Mouse (Mus musculus) thymus, adult 2 months (tissue): Measurements from ENCODE around the gene Med13. TPM values are rescaled to one million over a fixed set of nuclear protein-coding genes. Genes with fewer than 3 reads are reported as not detected.

Experiments used
- DNase-seq: peaks from one replicate; pipeline ENCODE4 v3.0.0; 2021
- H3K27ac ChIP-seq: fragments of 200-500 bp; 2 replicates; pipeline ENCODE4 v1.5.1; 2012; ENCODE audit warnings: low read length, control low read depth; ENCODE audit not compliant: control insufficient read depth, insufficient read depth
- H3K27me3 ChIP-seq: fragments of 200-500 bp; 2 replicates; pipeline ENCODE4 v1.6.1; 2012; ENCODE audit warnings: mild to moderate bottlenecking, low read length, moderate library complexity, mixed read lengths; ENCODE audit not compliant: control insufficient read depth, insufficient read depth
- H3K36me3 ChIP-seq: fragments of 200-500 bp; 2 replicates; pipeline ENCODE4 v1.6.1; 2012; ENCODE audit warnings: mild to moderate bottlenecking, low read length, moderate library complexity; ENCODE audit not compliant: control insufficient read depth, insufficient read depth
- H3K4me1 ChIP-seq: fragments of 200-500 bp; replicated peaks from 2 replicates; pipeline ENCODE4 v1.6.1; 2012; ENCODE audit warnings: low read length; ENCODE audit not compliant: control insufficient read depth, insufficient read depth
- H3K4me3 ChIP-seq: fragments of 200-500 bp; 2 replicates; pipeline ENCODE4 v1.5.1; 2012; ENCODE audit warnings: mild to moderate bottlenecking, low read length, control low read depth, moderate library complexity; ENCODE audit not compliant: control insufficient read depth, insufficient read depth
- CTCF ChIP-seq: fragments of 200-500 bp; IDR thresholded peaks from 2 replicates; pipeline ENCODE4 v1.5.1; 2012; ENCODE audit warnings: mild to moderate bottlenecking, control low read depth, low read length, moderate library complexity, borderline replicate concordance; ENCODE audit not compliant: control insufficient read depth, poor library complexity, insufficient read depth; ENCODE audit errors: extremely low read depth
- POLR2A ChIP-seq: fragments of 200-500 bp; IDR thresholded peaks from 2 replicates; pipeline ENCODE4 v1.6.1; 2012; ENCODE audit warnings: mild to moderate bottlenecking, low read length, control low read depth, moderate library complexity; ENCODE audit not compliant: control insufficient read depth, poor library complexity, insufficient read depth; ENCODE audit errors: extremely low read depth
- WGBS: fragments of 180-500 bp; shearing (Covaris S2); methylation state at CpG from one replicate; pipeline ENCODE4 v1.1.7; 2018; 5-methylcytosine and 5-hydroxymethylcytosine counted together
- polyA plus RNA-seq: library from polyadenylated mRNA; depleted of rRNA; stranded (reverse); fragments of >200 nt; gene quantifications from 2 replicates; pipeline ENCODE4 v1.2.3, GENCODE M21; 2012; rRNA removed

The Med13 gene
- polyA plus RNA-seq, 1 experiment: 69.5 TPM

- peak within 1 kb of the TSS; percentile 74 for H3K4me3 ChIP-seq
- WGBS: 4% methylated on average over 32 of the region's 32 CpGs
- H3K4me1 ChIP-seq: no peaks in the 10 kb centered on the region
- H3K36me3 ChIP-seq: 0 out of 2 replicates have a peak, but pooled peaks cover 5% of the 10 kb centered on the region
- no peaks in the 10 kb centered on the region for H3K27me3 ChIP-seq
- no peak within 1 kb of the TSS for H3K27ac ChIP-seq
- DNase-seq: peak; percentile 94
- TF ChIP-seq POLR2A (no peak), CTCF (no peak)
These were observed 99.8 kb downstream of the Med13 start, which contains the start of gene Ints2 for GRCm38 (mm10) chr11:86257460-86258076. Gene Ints2, minus strand, starts transcription at chr11:86257575.

GRCm38 (mm10) chr11:86257054-86257453 is 100.3 kb downstream of the Med13 start:
- Histone ChIP-seq H3K27me3 (no peaks in the 10 kb centered on the region), H3K4me1 (no peaks in the 10 kb centered on the region), H3K36me3 (0 out of 2 replicates have a peak, but pooled peaks cover 5% of the 10 kb centered on the region), H3K27ac (no peak overlapping the region), H3K4me3 (peak overlapping the region; percentile 74)
- under 1% methylated on average over 22 of the region's 22 CpGs for WGBS
- TF ChIP-seq POLR2A (no peak), CTCF (no peak)
- no peak for DNase-seq

GRCm38 (mm10) chr11:86253342-86253741 is 104.1 kb downstream of the Med13 start:
- 85% methylated on average over 1 of the region's 1 CpGs for WGBS
- Histone ChIP-seq H3K36me3 (peaks cover 17% of the 10 kb centered on the region), H3K27ac (no peak overlapping the region)

GRCm38 (mm10) chr11:86232446-86232845 is 125.0 kb downstream of the Med13 start:
- no peak overlapping the region for H3K27ac ChIP-seq
- H3K27me3 ChIP-seq: no peaks in the 10 kb centered on the region
- TF ChIP-seq CTCF: no peak
- no peak for TF ChIP-seq POLR2A
- peaks cover 34% of the 10 kb centered on the region for H3K36me3 ChIP-seq
- H3K4me3 ChIP-seq: no peak overlapping the region
- no peak for DNase-seq
- H3K4me1 ChIP-seq: no peaks in the 10 kb centered on the region
- 85% methylated on average over 4 of the region's 4 CpGs for WGBS

More at GRCm38 (mm10) chr11:86253342-86253741, 104.1 kb downstream of the Med13 start:
- Histone ChIP-seq H3K4me1 (no peaks in the 10 kb centered on the region), H3K27me3 (no peaks in the 10 kb centered on the region), H3K4me3 (no peak overlapping the region)
- no peak for TF ChIP-seq CTCF
- TF ChIP-seq POLR2A: no peak
- no peak for DNase-seq

GRCm38 (mm10) chr11:86231781-86232350 is 125.5 kb downstream of the Med13 start:
- WGBS: 97% methylated on average over 13 of the region's 13 CpGs
- Histone ChIP-seq H3K36me3 (peaks cover 34% of the 10 kb centered on the region), H3K4me3 (no peak overlapping the region), H3K27ac (no peak overlapping the region), H3K4me1 (no peaks in the 10 kb centered on the region), H3K27me3 (no peaks in the 10 kb centered on the region)
- TF ChIP-seq CTCF: no peak
- no peak for TF ChIP-seq POLR2A
- no peak for DNase-seq

- TF ChIP-seq CTCF (no peak), POLR2A (no peak)
- H3K36me3 ChIP-seq: peaks cover 30% of the 10 kb centered on the region
- WGBS: 97% methylated on average over 8 of the region's 8 CpGs
- no peaks in the 10 kb centered on the region for H3K27me3 ChIP-seq
- H3K4me1 ChIP-seq: no peaks in the 10 kb centered on the region
- no peak overlapping the region for H3K4me3 ChIP-seq
- DNase-seq: no peak
- no peak overlapping the region for H3K27ac ChIP-seq
These were observed 130.7 kb downstream of the Med13 start for GRCm38 (mm10) chr11:86226646-86227180.

- no peak for DNase-seq
- Histone ChIP-seq H3K4me1 (no peaks in the 10 kb centered on the region), H3K4me3 (no peak overlapping the region), H3K27me3 (no peaks in the 10 kb centered on the region), H3K27ac (no peak overlapping the region), H3K36me3 (peaks cover 33% of the 10 kb centered on the region)
- WGBS: 94% methylated on average over 4 of the region's 4 CpGs
- TF ChIP-seq CTCF: no peak
- TF ChIP-seq POLR2A: no peak
These were observed 131.6 kb downstream of the Med13 start for GRCm38 (mm10) chr11:86225761-86226160.

Other genes starting within 250 kb of the Med13 start
- gene Brip1, start 156.4 kb downstream of the Med13 start, polyA plus RNA-seq: 1.9 and 2.8 TPM in 2 replicates
- 14.9 and 15.6 TPM in 2 replicates for gene Ints2, start 100.0 kb downstream of the Med13 start, polyA plus RNA-seq
- 6.4 and 9.3 TPM in 2 replicates for gene Rnft1, start 127.1 kb upstream of the Med13 start, polyA plus RNA-seq
- 12.2 and 12.3 TPM in 2 replicates for gene Rps6kb1, start 187.2 kb upstream of the Med13 start, polyA plus RNA-seq
- 5.7 and 5.9 TPM in 2 replicates for gene Tubd1, start 187.4 kb upstream of the Med13 start, polyA plus RNA-seq